Mouse (Mus musculus): ENCODE measurements at regions not wholly inside any gene's neighbourhood (a gene's known extent, or its start where the extent isn't known, plus 50 kb on each side); places are given as distances from the start of the nearest gene placed in this dataset.
A peak's percentile ranks its signal among the peaks of the same experiment; 100 is the strongest.

- WGBS: 46% methylated on average over 4 of the region's 4 CpGs
- TF ChIP-seq POLR2A (IDR thresholded peaks at IDR 0.05; ENCODE audit: extremely low read depth, insufficient read depth, low read length) (no peak), CTCF (IDR thresholded peaks at IDR 0.05; ENCODE audit: low read depth, low read length) (no peak)
- Histone ChIP-seq H3K79me2 (ENCODE audit: control insufficient read depth, insufficient read depth, low read length) (no peaks in the 10 kb centered on the region), H3K36me3 (ENCODE audit: control insufficient read depth, insufficient read depth, low read length) (no peaks in the 10 kb centered on the region), H3K9ac (ENCODE audit: low read depth, low read length) (no peak overlapping the region), H3K27me3 (ENCODE audit: control insufficient read depth, insufficient read depth, low read length) (no peaks in the 10 kb centered on the region), H3K27ac (replicated peaks; ENCODE audit: insufficient read depth, low read depth, low read length) (no peak overlapping the region), H3K4me3 (ENCODE audit: insufficient read depth, low read depth, low read length) (no peak overlapping the region), H3K4me1 (ENCODE audit: control insufficient read depth, insufficient read depth, low read length) (no peaks in the 10 kb centered on the region)
- no peak for DNase-seq (ENCODE audit: extremely low read depth, low read depth, low spot score)
Measured at GRCm38 (mm10) chr4:69838940-69839339, 571.3 kb downstream of the Cdk5rap2 start.

DNA sequence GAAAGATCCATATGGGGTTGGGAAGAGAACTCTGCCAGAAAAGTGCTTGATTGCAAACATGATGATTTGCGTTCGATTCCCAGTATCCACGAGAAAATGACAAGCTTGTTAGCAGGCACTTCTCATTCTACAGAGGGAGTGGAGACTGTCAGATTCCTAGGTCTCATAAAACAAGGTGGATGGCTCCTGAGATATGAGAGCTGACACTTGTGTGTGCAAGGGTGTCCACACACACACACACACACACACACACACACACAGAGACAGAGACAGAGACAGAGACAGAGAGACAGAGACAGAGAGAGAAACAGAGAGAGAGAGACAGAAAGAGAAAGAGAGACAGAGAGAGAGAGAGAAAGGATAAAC is 585.4 kb downstream of the Cdk5rap2 start:
- Histone ChIP-seq H3K4me3 (ENCODE audit: insufficient read depth, low read depth, low read length) (no peak overlapping the region), H3K36me3 (ENCODE audit: control insufficient read depth, insufficient read depth, low read length) (no peaks in the 10 kb centered on the region), H3K27ac (replicated peaks; ENCODE audit: insufficient read depth, low read depth, low read length) (no peak overlapping the region), H3K9ac (ENCODE audit: low read depth, low read length) (no peak overlapping the region), H3K79me2 (ENCODE audit: control insufficient read depth, insufficient read depth, low read length) (no peaks in the 10 kb centered on the region), H3K27me3 (ENCODE audit: control insufficient read depth, insufficient read depth, low read length) (no peaks in the 10 kb centered on the region), H3K4me1 (ENCODE audit: control insufficient read depth, insufficient read depth, low read length) (peaks cover 4% of the 10 kb centered on the region; the same call in 1 of the 2 replicates)
- TF ChIP-seq CTCF (IDR thresholded peaks at IDR 0.05; ENCODE audit: low read depth, low read length): no peak
- TF ChIP-seq POLR2A (IDR thresholded peaks at IDR 0.05; ENCODE audit: extremely low read depth, insufficient read depth, low read length): no peak
- DNase-seq (ENCODE audit: extremely low read depth, low read depth, low spot score): no peak
- WGBS: 77% methylated on average over 3 of the region's 3 CpGs

DNA sequence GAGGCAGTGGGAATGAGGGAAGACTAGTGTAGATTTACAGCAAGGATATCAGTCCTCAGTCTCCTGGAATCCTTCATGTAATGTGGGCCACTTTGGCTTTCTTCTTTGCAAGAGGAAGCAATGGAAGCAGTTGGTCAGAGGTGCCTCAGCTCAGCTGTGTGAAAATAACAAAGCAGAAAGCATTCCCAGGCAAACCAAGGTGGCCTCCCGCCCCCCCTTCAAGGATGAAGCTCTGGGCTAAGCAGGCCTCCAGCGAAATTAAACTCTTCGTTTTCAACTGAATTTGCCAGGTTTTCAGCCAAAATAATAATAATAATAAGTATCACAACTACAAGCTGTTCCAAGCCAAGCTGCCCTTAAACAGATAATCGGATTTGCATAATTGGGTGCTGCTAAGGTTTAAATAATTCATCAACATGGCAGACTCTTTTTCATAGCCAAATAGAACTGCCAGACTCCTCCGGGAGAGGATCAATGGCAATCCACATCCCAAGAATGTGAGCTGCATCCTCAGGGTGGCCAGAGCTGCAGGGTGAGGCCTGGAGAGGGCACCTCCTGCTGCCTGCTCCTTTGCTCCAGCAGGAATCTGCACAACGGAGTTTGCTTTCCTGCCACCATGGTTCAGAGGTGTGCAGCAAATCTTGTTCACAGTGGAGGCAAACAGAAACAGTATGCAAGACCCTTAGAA is 585.9 kb downstream of the Cdk5rap2 start:
- H3K4me1 ChIP-seq (ENCODE audit: control insufficient read depth, insufficient read depth, low read length): peaks cover 4% of the 10 kb centered on the region; the same call in 1 of the 2 replicates
- no peak overlapping the region for H3K27ac ChIP-seq (replicated peaks; ENCODE audit: insufficient read depth, low read depth, low read length)
- no peaks in the 10 kb centered on the region for H3K36me3 ChIP-seq (ENCODE audit: control insufficient read depth, insufficient read depth, low read length)
- no peak for DNase-seq (ENCODE audit: extremely low read depth, low read depth, low spot score)
- TF ChIP-seq POLR2A (IDR thresholded peaks at IDR 0.05; ENCODE audit: extremely low read depth, insufficient read depth, low read length) (no peak), CTCF (IDR thresholded peaks at IDR 0.05; ENCODE audit: low read depth, low read length) (no peak)
- no peak overlapping the region for H3K9ac ChIP-seq (ENCODE audit: low read depth, low read length)
- H3K27me3 ChIP-seq (ENCODE audit: control insufficient read depth, insufficient read depth, low read length): no peaks in the 10 kb centered on the region
- no peak overlapping the region for H3K4me3 ChIP-seq (ENCODE audit: insufficient read depth, low read depth, low read length)
- 69% methylated on average over 6 of the region's 6 CpGs for WGBS
- H3K79me2 ChIP-seq (ENCODE audit: control insufficient read depth, insufficient read depth, low read length): no peaks in the 10 kb centered on the region

DNA sequence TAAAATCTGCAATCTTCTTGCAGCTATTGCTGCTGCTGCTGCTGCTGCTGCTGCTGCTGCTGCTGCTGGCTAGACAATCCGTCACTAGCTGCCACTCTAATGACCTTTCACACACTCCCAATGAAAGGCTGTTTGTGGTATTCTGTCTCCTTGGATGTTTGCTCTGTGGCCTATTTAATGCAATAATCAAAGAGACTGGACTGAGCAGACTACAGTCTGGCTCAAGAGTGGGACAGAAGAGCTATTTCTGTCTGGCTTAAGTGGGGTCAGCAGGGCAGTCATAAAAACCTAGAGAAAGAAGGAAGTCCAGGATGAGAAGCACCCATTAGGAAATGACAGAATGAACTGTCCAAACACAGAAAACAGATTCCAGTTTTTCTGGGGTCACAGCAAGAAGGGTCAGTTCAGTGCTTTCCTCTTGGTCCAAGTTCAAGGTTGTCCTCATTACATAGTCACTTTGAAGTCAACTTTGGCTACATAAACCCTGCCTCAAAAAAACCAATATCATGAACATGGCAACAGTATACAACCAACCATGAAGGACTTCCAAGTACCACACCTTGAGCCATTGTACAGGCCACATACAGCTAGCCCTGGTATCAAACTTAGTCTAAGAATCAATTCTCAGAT is 586.8 kb downstream of the Cdk5rap2 start:
- no peak for TF ChIP-seq POLR2A (IDR thresholded peaks at IDR 0.05; ENCODE audit: extremely low read depth, insufficient read depth, low read length)
- H3K4me1 ChIP-seq (ENCODE audit: control insufficient read depth, insufficient read depth, low read length): peaks cover 4% of the 10 kb centered on the region; the same call in 1 of the 2 replicates
- no peaks in the 10 kb centered on the region for H3K36me3 ChIP-seq (ENCODE audit: control insufficient read depth, insufficient read depth, low read length)
- peak; percentile 61 for DNase-seq (ENCODE audit: extremely low read depth, low read depth, low spot score)
- no peaks in the 10 kb centered on the region for H3K27me3 ChIP-seq (ENCODE audit: control insufficient read depth, insufficient read depth, low read length)
- no peak overlapping the region for H3K4me3 ChIP-seq (ENCODE audit: insufficient read depth, low read depth, low read length)
- no peak overlapping the region for H3K27ac ChIP-seq (replicated peaks; ENCODE audit: insufficient read depth, low read depth, low read length)
- H3K9ac ChIP-seq (ENCODE audit: low read depth, low read length): no peak overlapping the region
- WGBS: 4% methylated on average over 1 of the region's 1 CpGs
- no peaks in the 10 kb centered on the region for H3K79me2 ChIP-seq (ENCODE audit: control insufficient read depth, insufficient read depth, low read length)

DNA sequence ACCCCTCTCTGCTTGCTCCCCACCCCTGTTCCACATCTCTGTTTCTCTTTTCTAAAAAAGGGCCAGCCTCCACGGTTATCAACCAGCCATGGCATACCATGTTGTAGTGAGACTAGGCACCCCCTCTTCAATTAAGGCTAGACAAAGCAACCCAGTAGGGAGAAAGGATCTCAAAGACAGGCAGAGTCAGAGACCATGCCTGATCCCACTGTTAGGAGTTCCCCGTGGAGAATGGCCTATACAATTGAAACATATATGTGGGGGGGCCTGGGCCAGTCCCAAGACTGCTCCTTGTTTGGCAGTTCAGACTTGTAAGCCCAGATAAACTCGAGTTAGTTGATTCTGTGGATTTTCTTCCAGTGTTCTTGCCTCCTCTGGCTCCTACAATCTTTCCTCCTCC is 591.4 kb downstream of the Cdk5rap2 start:
- no peaks in the 10 kb centered on the region for H3K27me3 ChIP-seq (ENCODE audit: control insufficient read depth, insufficient read depth, low read length)
- 51% methylated on average over 3 of the region's 3 CpGs for WGBS
- no peak overlapping the region for H3K4me3 ChIP-seq (ENCODE audit: insufficient read depth, low read depth, low read length)
- H3K36me3 ChIP-seq (ENCODE audit: control insufficient read depth, insufficient read depth, low read length): no peaks in the 10 kb centered on the region
- H3K4me1 ChIP-seq (ENCODE audit: control insufficient read depth, insufficient read depth, low read length): peaks cover 4% of the 10 kb centered on the region; the same call in 1 of the 2 replicates
- H3K79me2 ChIP-seq (ENCODE audit: control insufficient read depth, insufficient read depth, low read length): no peaks in the 10 kb centered on the region
- no peak overlapping the region for H3K27ac ChIP-seq (replicated peaks; ENCODE audit: insufficient read depth, low read depth, low read length)
- H3K9ac ChIP-seq (ENCODE audit: low read depth, low read length): no peak overlapping the region
- TF ChIP-seq CTCF (IDR thresholded peaks at IDR 0.05; ENCODE audit: low read depth, low read length) (no peak), POLR2A (IDR thresholded peaks at IDR 0.05; ENCODE audit: extremely low read depth, insufficient read depth, low read length) (no peak)
- DNase-seq (ENCODE audit: extremely low read depth, low read depth, low spot score): no peak

GRCm38 (mm10) chr4:69785481-69786050 is 624.7 kb downstream of the Cdk5rap2 start:
- Histone ChIP-seq H3K4me1 (ENCODE audit: control insufficient read depth, insufficient read depth, low read length) (no peaks in the 10 kb centered on the region), H3K27me3 (ENCODE audit: control insufficient read depth, insufficient read depth, low read length) (no peaks in the 10 kb centered on the region), H3K79me2 (ENCODE audit: control insufficient read depth, insufficient read depth, low read length) (no peaks in the 10 kb centered on the region), H3K9ac (ENCODE audit: low read depth, low read length) (no peak overlapping the region), H3K4me3 (ENCODE audit: insufficient read depth, low read depth, low read length) (no peak overlapping the region), H3K36me3 (ENCODE audit: control insufficient read depth, insufficient read depth, low read length) (no peaks in the 10 kb centered on the region), H3K27ac (replicated peaks; ENCODE audit: insufficient read depth, low read depth, low read length) (no peak overlapping the region)
- DNase-seq (ENCODE audit: extremely low read depth, low read depth, low spot score): no peak
- 83% methylated on average over 7 of the region's 7 CpGs for WGBS
- TF ChIP-seq POLR2A (IDR thresholded peaks at IDR 0.05; ENCODE audit: extremely low read depth, insufficient read depth, low read length) (no peak), CTCF (IDR thresholded peaks at IDR 0.05; ENCODE audit: low read depth, low read length) (no peak)
